Mouse (Mus musculus): ENCODE measurements around the gene Phgdh. TPM values are rescaled to one million over a fixed set of nuclear protein-coding genes. Genes with fewer than 3 reads are reported as not detected.

The Phgdh gene
- 434 and 475 TPM in 2 replicates for total RNA-seq (2017)

GRCm38 (mm10) chr3:98339706-98340109 lies at the start of gene Phgdh:
TSS of gene Phgdh (minus strand) at chr3:98339990.
- ATAC-seq (replicated peaks in 1 of 2; ENCODE audit: insufficient read depth in 1 of 2, low FRiP score in 2 of 2, low TSS enrichment in 1 of 2, low read depth in 1 of 2, poor library complexity in 2 of 2, severe bottlenecking in 2 of 2): peak; percentile 67 to 72

- no peak for ATAC-seq (replicated peaks in 1 of 2; ENCODE audit: insufficient read depth in 1 of 2, low FRiP score in 2 of 2, low TSS enrichment in 1 of 2, low read depth in 1 of 2, poor library complexity in 2 of 2, severe bottlenecking in 2 of 2)
These were observed 49.5 kb upstream of the Phgdh start for GRCm38 (mm10) chr3:98389305-98389704.

DNA sequence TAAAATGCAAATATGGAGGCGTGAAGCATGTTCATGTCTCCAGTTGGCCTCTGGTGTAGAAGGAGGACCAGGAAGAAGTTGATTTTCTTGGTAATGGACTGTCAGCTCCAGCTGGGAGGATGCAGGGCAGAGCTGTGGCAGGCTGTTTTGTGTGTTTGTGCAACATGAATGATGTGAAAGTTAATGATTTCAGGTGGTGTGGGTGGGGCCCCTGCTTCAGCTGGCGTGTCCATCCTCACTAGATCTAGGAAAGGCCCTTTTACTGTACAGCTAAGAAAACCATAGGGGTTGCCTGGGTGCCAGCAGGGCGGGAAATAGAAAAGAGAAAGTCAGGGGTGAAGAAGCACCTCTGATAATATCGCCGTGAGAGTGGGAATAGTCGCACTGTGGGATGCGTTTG lies 48.0 kb upstream of the Phgdh start:
- no peak for ATAC-seq (replicated peaks in 1 of 2; ENCODE audit: insufficient read depth in 1 of 2, low FRiP score in 2 of 2, low TSS enrichment in 1 of 2, low read depth in 1 of 2, poor library complexity in 2 of 2, severe bottlenecking in 2 of 2)

GRCm38 (mm10) chr3:98387086-98387485 lies 47.3 kb upstream of the Phgdh start:
- ATAC-seq (replicated peaks in 1 of 2; ENCODE audit: insufficient read depth in 1 of 2, low FRiP score in 2 of 2, low TSS enrichment in 1 of 2, low read depth in 1 of 2, poor library complexity in 2 of 2, severe bottlenecking in 2 of 2): no peak

DNA sequence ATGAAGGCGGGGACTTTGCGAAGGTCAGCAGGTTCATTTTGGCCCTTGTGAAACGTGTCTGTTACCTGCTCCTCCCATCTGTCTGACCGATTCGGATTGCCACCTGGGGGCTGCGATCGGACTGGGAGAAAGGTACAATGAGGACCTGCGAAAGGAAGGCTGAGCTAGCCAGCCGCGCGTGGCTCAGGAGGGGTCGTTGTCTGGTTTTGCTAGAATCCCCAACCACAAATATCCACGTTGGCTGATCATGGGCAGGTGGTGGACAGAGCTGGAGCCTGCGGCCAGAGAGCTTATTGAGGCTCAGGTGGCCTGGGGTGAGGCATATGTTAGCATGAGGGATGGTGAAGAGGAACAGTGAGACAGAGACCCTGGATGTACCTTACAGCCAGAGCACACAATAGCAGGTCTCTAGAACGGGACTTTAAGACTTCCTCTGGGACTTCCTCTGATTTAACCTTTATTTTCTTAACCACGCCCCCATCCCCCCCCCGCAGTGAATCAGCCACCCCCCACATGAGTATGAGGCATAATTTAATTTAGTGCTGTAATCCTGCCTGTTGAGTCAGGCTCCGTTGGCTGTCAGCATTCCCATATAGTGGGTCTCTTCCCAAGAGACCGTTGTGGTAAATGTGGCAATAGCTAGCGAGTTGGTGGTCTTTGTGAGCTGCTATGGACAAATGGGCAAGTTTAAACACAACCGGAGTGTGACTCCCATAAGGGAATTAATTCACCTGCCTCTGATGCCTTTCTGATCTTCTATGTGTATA lies 43.4 kb upstream of the Phgdh start:
- ATAC-seq (replicated peaks in 1 of 2; ENCODE audit: insufficient read depth in 1 of 2, low FRiP score in 2 of 2, low TSS enrichment in 1 of 2, low read depth in 1 of 2, poor library complexity in 2 of 2, severe bottlenecking in 2 of 2): no peak

DNA sequence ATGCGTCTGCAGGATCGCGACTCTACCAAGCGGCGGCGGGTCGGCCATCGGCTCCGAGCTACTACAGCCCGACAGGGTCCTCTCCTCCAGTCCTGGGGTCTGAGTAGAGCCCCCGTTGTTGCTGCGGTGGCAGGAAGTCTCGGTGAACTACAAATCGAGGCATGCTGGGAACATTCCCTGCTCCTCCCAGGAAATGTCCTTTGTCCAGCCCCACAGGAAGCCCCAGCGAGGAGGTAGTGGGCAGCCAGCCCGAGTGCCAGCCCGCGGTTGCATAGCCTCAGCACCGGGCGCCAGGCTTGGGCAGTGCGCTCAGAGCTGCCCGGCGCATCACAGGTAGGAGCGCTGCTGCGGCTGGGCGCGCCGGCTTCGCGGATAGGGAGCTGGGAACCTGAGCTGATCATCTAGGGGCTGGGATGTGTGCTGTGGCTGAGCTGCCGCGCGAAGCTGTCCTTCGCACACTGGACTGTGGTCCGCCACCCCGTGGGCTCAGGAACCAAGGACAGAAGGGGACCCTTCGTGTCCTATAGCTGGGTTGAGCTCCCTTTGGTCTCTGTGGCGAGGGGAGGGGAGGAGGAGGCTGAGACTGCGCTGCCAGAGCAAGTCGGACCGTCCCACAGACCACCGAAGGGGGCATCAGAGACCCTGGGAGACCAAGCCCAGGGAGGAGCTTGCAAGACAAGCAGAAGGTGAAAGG lies 42.6 kb upstream of the Phgdh start, which contains the start of gene Zfp697:
Zfp697 (plus strand) TSS at position 216 of the 694 bp plus-strand sequence.
- ATAC-seq (replicated peaks in 1 of 2; ENCODE audit: insufficient read depth in 1 of 2, low FRiP score in 2 of 2, low TSS enrichment in 1 of 2, low read depth in 1 of 2, poor library complexity in 2 of 2, severe bottlenecking in 2 of 2): peak; percentile 59 to 67

GRCm38 (mm10) chr3:98381677-98382245 lies 42.0 kb upstream of the Phgdh start:
- ATAC-seq (replicated peaks in 1 of 2; ENCODE audit: insufficient read depth in 1 of 2, low FRiP score in 2 of 2, low TSS enrichment in 1 of 2, low read depth in 1 of 2, poor library complexity in 2 of 2, severe bottlenecking in 2 of 2): no peak

- no peak for ATAC-seq (replicated peaks in 1 of 2; ENCODE audit: insufficient read depth in 1 of 2, low FRiP score in 2 of 2, low TSS enrichment in 1 of 2, low read depth in 1 of 2, poor library complexity in 2 of 2, severe bottlenecking in 2 of 2)
These were observed 39.4 kb upstream of the Phgdh start for GRCm38 (mm10) chr3:98379236-98379635.

GRCm38 (mm10) chr3:98378267-98378666 lies 38.5 kb upstream of the Phgdh start:
- ATAC-seq (replicated peaks in 1 of 2; ENCODE audit: insufficient read depth in 1 of 2, low FRiP score in 2 of 2, low TSS enrichment in 1 of 2, low read depth in 1 of 2, poor library complexity in 2 of 2, severe bottlenecking in 2 of 2): no peak

DNA sequence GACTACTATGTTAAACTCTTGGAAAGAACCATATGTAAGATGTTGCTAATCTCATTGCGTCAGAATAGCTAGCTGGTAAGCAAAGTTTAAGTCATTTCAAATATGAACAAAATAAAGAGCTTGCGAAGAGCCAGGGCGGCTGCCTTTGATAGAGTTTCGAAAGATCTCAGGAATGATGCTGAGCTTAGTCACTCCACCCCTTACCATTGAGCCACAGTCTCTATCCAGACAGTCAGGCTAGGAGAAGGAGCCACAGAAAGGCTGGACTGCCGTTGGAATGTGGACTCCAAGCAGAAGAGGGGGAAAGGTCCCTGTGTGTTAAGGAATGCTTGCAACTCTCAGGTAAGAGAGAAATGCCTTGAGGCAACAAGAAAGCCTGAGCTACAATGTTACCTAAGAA lies 35.2 kb upstream of the Phgdh start:
- ATAC-seq (replicated peaks in 1 of 2; ENCODE audit: insufficient read depth in 1 of 2, low FRiP score in 2 of 2, low TSS enrichment in 1 of 2, low read depth in 1 of 2, poor library complexity in 2 of 2, severe bottlenecking in 2 of 2): no peak

GRCm38 (mm10) chr3:98374062-98374719 lies 34.4 kb upstream of the Phgdh start:
- ATAC-seq (replicated peaks in 1 of 2; ENCODE audit: insufficient read depth in 1 of 2, low FRiP score in 2 of 2, low TSS enrichment in 1 of 2, low read depth in 1 of 2, poor library complexity in 2 of 2, severe bottlenecking in 2 of 2): no peak

- no peak for ATAC-seq (replicated peaks in 1 of 2; ENCODE audit: insufficient read depth in 1 of 2, low FRiP score in 2 of 2, low TSS enrichment in 1 of 2, low read depth in 1 of 2, poor library complexity in 2 of 2, severe bottlenecking in 2 of 2)
These were observed 29.0 kb upstream of the Phgdh start for GRCm38 (mm10) chr3:98368776-98369175.

DNA sequence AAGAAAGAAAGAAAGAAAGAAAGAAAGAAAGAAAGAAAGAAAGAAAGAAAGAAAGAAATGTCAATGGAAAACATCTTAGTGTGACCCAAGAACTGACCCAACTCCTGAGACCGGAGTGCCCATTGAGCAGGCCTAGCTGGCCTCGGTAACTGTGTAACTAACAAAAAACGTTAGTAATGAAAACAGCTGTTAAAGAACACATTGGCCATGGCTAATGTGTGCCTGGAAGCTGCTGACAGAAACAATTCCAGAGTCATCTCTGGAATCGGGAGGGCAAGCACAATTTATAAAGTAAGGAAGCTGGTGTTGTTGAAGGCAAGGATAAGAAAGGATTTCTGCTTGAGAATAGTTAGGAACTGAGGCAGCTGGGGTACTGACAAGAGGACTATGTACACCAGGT lies 28.5 kb upstream of the Phgdh start:
- ATAC-seq (replicated peaks in 1 of 2; ENCODE audit: insufficient read depth in 1 of 2, low FRiP score in 2 of 2, low TSS enrichment in 1 of 2, low read depth in 1 of 2, poor library complexity in 2 of 2, severe bottlenecking in 2 of 2): no peak

GRCm38 (mm10) chr3:98366823-98367222 lies 27.0 kb upstream of the Phgdh start:
- no peak for ATAC-seq (replicated peaks in 1 of 2; ENCODE audit: insufficient read depth in 1 of 2, low FRiP score in 2 of 2, low TSS enrichment in 1 of 2, low read depth in 1 of 2, poor library complexity in 2 of 2, severe bottlenecking in 2 of 2)

- no peak for ATAC-seq (replicated peaks in 1 of 2; ENCODE audit: insufficient read depth in 1 of 2, low FRiP score in 2 of 2, low TSS enrichment in 1 of 2, low read depth in 1 of 2, poor library complexity in 2 of 2, severe bottlenecking in 2 of 2)
These were observed 26.3 kb upstream of the Phgdh start for GRCm38 (mm10) chr3:98366086-98366485.

DNA sequence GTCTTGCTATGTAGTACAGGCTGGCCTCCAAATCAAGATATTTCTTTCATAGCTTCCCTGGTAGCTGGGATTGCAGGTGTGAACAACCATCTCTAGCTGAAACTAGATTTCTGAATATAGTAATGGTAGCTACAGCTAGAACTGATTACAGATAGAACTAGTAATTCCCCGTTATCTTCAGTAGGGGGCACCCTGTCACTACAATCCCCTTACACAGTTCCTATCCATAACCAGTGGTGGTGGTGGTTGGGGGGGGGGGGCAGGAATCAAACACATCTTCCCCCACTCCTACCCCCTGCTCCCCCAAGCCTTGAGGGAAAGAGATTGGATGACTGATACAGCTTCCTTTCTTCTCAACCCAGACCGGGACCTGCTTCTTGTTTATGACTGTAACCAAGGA lies 23.0 kb upstream of the Phgdh start:
- ATAC-seq (replicated peaks in 1 of 2; ENCODE audit: insufficient read depth in 1 of 2, low FRiP score in 2 of 2, low TSS enrichment in 1 of 2, low read depth in 1 of 2, poor library complexity in 2 of 2, severe bottlenecking in 2 of 2): peak; percentile 49 to 53; a peak in 1 of 4 replicates

GRCm38 (mm10) chr3:98356632-98357370 lies 17.0 kb upstream of the Phgdh start:
- ATAC-seq (replicated peaks in 1 of 2; ENCODE audit: insufficient read depth in 1 of 2, low FRiP score in 2 of 2, low TSS enrichment in 1 of 2, low read depth in 1 of 2, poor library complexity in 2 of 2, severe bottlenecking in 2 of 2): peak in 1 of 2 experiments; percentile 38; a peak in 2 of 4 replicates
